Mouse (Mus musculus) ES-E14 (cell line): Measurements from ENCODE around the gene Kalrn. TPM values are rescaled to one million over a fixed set of nuclear protein-coding genes. Genes with fewer than 3 reads are reported as not detected.

Experiments used
- DNase-seq: peaks from one replicate; pipeline ENCODE4 v3.0.0-alpha.2; 2013; ENCODE audit warnings: low read depth, low spot score
- H3K27ac ChIP-seq: 2 replicates; pipeline ENCODE4 v1.5.1; 2012; ENCODE audit warnings: low read depth, mild to moderate bottlenecking, low read length, moderate library complexity, mixed read lengths; ENCODE audit not compliant: poor library complexity, insufficient read depth, severe bottlenecking
- H3K36me3 ChIP-seq: 2 replicates; pipeline ENCODE4 v1.6.1; 2012; ENCODE audit warnings: mild to moderate bottlenecking, low read length, moderate library complexity, mixed read lengths; ENCODE audit not compliant: control insufficient read depth, poor library complexity, insufficient read depth, severe bottlenecking
- H3K4me1 ChIP-seq, 2 experiments: fragments of 150-350 bp in 1 of 2; sonication (generic) in 1 of 2; 2 replicates each; pipeline ENCODE4 v1.6.1; 2012; ENCODE audit warnings: low read length in 2 of 2, mild to moderate bottlenecking in 1 of 2, mixed read lengths in 1 of 2; ENCODE audit not compliant: control insufficient read depth in 2 of 2, insufficient read depth in 2 of 2, poor library complexity in 1 of 2
- H3K4me3 ChIP-seq, 2 experiments: fragments of 150-350 bp in 1 of 2; sonication (generic) in 1 of 2; 2 replicates each; pipeline ENCODE4 v1.5.1; 2012; ENCODE audit warnings: low read length in 2 of 2, low read depth in 1 of 2, mild to moderate bottlenecking in 1 of 2, mixed read lengths in 1 of 2; ENCODE audit not compliant: insufficient read depth in 1 of 2, poor library complexity in 1 of 2, severe bottlenecking in 1 of 2
- H3K9ac ChIP-seq: 2 replicates; pipeline ENCODE4 v1.6.1; 2012; ENCODE audit warnings: low read depth, mild to moderate bottlenecking, low read length, mixed read lengths; ENCODE audit not compliant: poor library complexity, insufficient read depth, severe bottlenecking
- H3K9me3 ChIP-seq: fragments of 150-350 bp; sonication (generic); 2 replicates; pipeline ENCODE4 v1.6.1; 2012; ENCODE audit warnings: low read depth, mild to moderate bottlenecking, low read length; ENCODE audit not compliant: control insufficient read depth, insufficient read depth
- CHD2 ChIP-seq: IDR thresholded peaks from 2 replicates; pipeline ENCODE4 v1.6.1; 2014; ENCODE audit warnings: mild to moderate bottlenecking, low read depth, low read length, inconsistent platforms
- HCFC1 ChIP-seq: IDR thresholded peaks from 2 replicates; pipeline ENCODE4 v1.6.1; 2012; ENCODE audit warnings: low read length, inconsistent platforms, borderline replicate concordance; ENCODE audit not compliant: insufficient read depth
- MAFK ChIP-seq: IDR thresholded peaks from 2 replicates; pipeline ENCODE4 v1.6.1; 2014; ENCODE audit warnings: mild to moderate bottlenecking, low read depth, low read length, inconsistent platforms; ENCODE audit not compliant: insufficient read depth
- ZC3H11A ChIP-seq: IDR thresholded peaks from 2 replicates; pipeline ENCODE4 v1.6.1; 2012; ENCODE audit warnings: low read depth, mild to moderate bottlenecking, inconsistent platforms, low read length, borderline replicate concordance
- ZNF384 ChIP-seq: IDR thresholded peaks from 2 replicates; pipeline ENCODE4 v1.6.1; 2012; ENCODE audit warnings: low read depth, low read length, inconsistent platforms
- in situ Hi-C, 2 experiments: fragments of 600-800 bp; cut with MboI; formaldehyde crosslinking; loops; one replicate each; pipeline ENCODE4 v1.15.1; 2025; ENCODE audit warnings: low sequenced_read_pairs in 2 of 2, inconsistent platforms in 1 of 2; ENCODE audit not compliant: unreplicated experiment in 2 of 2
- total RNA-seq: library from RNA; depleted of rRNA; stranded (reverse); fragments of 300-350 nt; gene quantifications from 2 replicates; pipeline ENCODE4 v1.2.3, GENCODE M21; 2012

The Kalrn gene
- total RNA-seq, 1 experiment, result 15.7 TPM

- Histone ChIP-seq H3K4me3 (no peak overlapping the region), H3K9ac (no peak overlapping the region), H3K4me1 (no peaks in the 10 kb centered on the region), H3K36me3 (no peaks in the 10 kb centered on the region), H3K9me3 (no peaks in the 10 kb centered on the region), H3K27ac (no peak overlapping the region)
- DNase-seq, result no peak
- in situ Hi-C loops, result no loop called here
- TF ChIP-seq HCFC1 (no peak), CHD2 (no peak), ZNF384 (no peak), MAFK (no peak), ZC3H11A (no peak)
Measured at GRCm38 (mm10) chr16:34141670-34142069, 431.7 kb downstream of the Kalrn start.

- TF ChIP-seq HCFC1 (no peak), MAFK (no peak), ZNF384 (no peak)
- no peaks in the 10 kb centered on the region for H3K9me3 ChIP-seq
- no peak overlapping the region for H3K4me3 ChIP-seq
- no peaks in the 10 kb centered on the region for H3K36me3 ChIP-seq
- DNase-seq, result no peak
- no peaks in the 10 kb centered on the region for H3K4me1 ChIP-seq
- H3K9ac ChIP-seq, result no peak overlapping the region
- H3K27ac ChIP-seq, result no peak overlapping the region
- in situ Hi-C loops, result no loop called here
Measured at GRCm38 (mm10) chr16:34135074-34135473, 438.3 kb downstream of the Kalrn start.

- TF ChIP-seq CHD2 (no peak), ZNF384 (no peak), MAFK (no peak), ZC3H11A (no peak), HCFC1 (no peak)
- in situ Hi-C loops, result no loop called here
- no peaks in the 10 kb centered on the region for H3K36me3 ChIP-seq
Measured at GRCm38 (mm10) chr16:34134628-34135027, 438.7 kb downstream of the Kalrn start.

GRCm38 (mm10) chr16:34125595-34125994 lies 447.7 kb downstream of the Kalrn start:
- H3K9ac ChIP-seq, result no peak overlapping the region
- DNase-seq, result peak; percentile 51
- no peaks in the 10 kb centered on the region for H3K4me1 ChIP-seq
- H3K36me3 ChIP-seq, result no peaks in the 10 kb centered on the region
- no peaks in the 10 kb centered on the region for H3K9me3 ChIP-seq
- in situ Hi-C loops, result no loop called here
- TF ChIP-seq ZC3H11A (peak; percentile 80; the same call in 1 of the 2 replicates), ZNF384 (no peak)
- H3K27ac ChIP-seq, result no peak overlapping the region
- H3K4me3 ChIP-seq, result no peak overlapping the region

More at GRCm38 (mm10) chr16:34134628-34135027, 438.7 kb downstream of the Kalrn start:
- DNase-seq, result no peak
- H3K9ac ChIP-seq, result no peak overlapping the region
- H3K4me1 ChIP-seq, result no peaks in the 10 kb centered on the region
- no peak overlapping the region for H3K4me3 ChIP-seq
- no peak overlapping the region for H3K27ac ChIP-seq
- no peaks in the 10 kb centered on the region for H3K9me3 ChIP-seq

- Histone ChIP-seq H3K36me3 (no peaks in the 10 kb centered on the region), H3K9ac (no peak overlapping the region), H3K27ac (no peak overlapping the region), H3K4me1 (no peaks in the 10 kb centered on the region), H3K9me3 (no peaks in the 10 kb centered on the region), H3K4me3 (no peak overlapping the region)
- TF ChIP-seq CHD2 (no peak), ZC3H11A (no peak), MAFK (no peak)
- in situ Hi-C loops, result loop anchor here in 1 of 2 experiments (25.0 kb wide), 1 partner anchor 310 kb away; no protein-coding TSS in a partner anchor
- DNase-seq, result no peak
Measured at GRCm38 (mm10) chr16:34122486-34122885, 450.8 kb downstream of the Kalrn start.
